Mouse (Mus musculus): ENCODE results near the gene Gm9970. TPM values are rescaled to one million over a fixed set of nuclear protein-coding genes. Genes with fewer than 3 reads are reported as not detected.

The Gm9970 gene
- polyA plus RNA-seq, 1 experiment from 2014 or later, result not detected

- no peaks in the 10 kb centered on the region for H3K9me3 ChIP-seq
- H3K9ac ChIP-seq, result peak overlapping the region; percentile 95
- peak; percentile 70 for ATAC-seq (ENCODE audit: low read depth)
- peak overlapping the region; percentile 88 for H3K27ac ChIP-seq (replicated peaks)
- peaks cover 26% of the 10 kb centered on the region for H3K4me1 ChIP-seq (replicated peaks)
- 14% methylated on average over 42 of the region's 42 CpGs for WGBS
- peaks cover 72% of the 10 kb centered on the region for H3K36me3 ChIP-seq
- peak overlapping the region; percentile 93 for H3K4me3 ChIP-seq
- no peaks in the 10 kb centered on the region for H3K27me3 ChIP-seq
- peak overlapping the region; percentile 96 for H3K4me2 ChIP-seq
Observed at GRCm38 (mm10) chr5:31192045-31192938, 48.7 kb downstream of the Gm9970 start.

Other genes with a start within 250 kb of the Gm9970 start
- 154 and 183 TPM in 2 replicates for gene Atraid, start 192.9 kb downstream of the Gm9970 start, polyA plus RNA-seq (2015; fragmentation: Nextera tagmentation; extraction: Ambion mirVana)
- 12.9 and 13.7 TPM in 2 replicates for gene Slc5a6, start 192.3 kb downstream of the Gm9970 start, polyA plus RNA-seq (2015; fragmentation: Nextera tagmentation; extraction: Ambion mirVana)
- gene Cad, start 186.5 kb downstream of the Gm9970 start, polyA plus RNA-seq (2015; fragmentation: Nextera tagmentation; extraction: Ambion mirVana), result 13.4 and 14.7 TPM in 2 replicates
- not detected in 2 replicates for gene Dnajc5g, start 134.9 kb downstream of the Gm9970 start, polyA plus RNA-seq (2015; fragmentation: Nextera tagmentation; extraction: Ambion mirVana)
- 26.2 and 28.9 TPM in 2 replicates for gene Slc30a3, start 133.0 kb downstream of the Gm9970 start, polyA plus RNA-seq (2015; fragmentation: Nextera tagmentation; extraction: Ambion mirVana)
- gene Trim54, start 124.5 kb downstream of the Gm9970 start, polyA plus RNA-seq (2015; fragmentation: Nextera tagmentation; extraction: Ambion mirVana), result 0.40 and 0.62 TPM in 2 replicates
- gene Ucn, start 102.4 kb downstream of the Gm9970 start, polyA plus RNA-seq (2015; fragmentation: Nextera tagmentation; extraction: Ambion mirVana), result not detected in 2 replicates
- 50.4 and 55.5 TPM in 2 replicates for gene Mpv17, start 87.0 kb downstream of the Gm9970 start, polyA plus RNA-seq (2015; fragmentation: Nextera tagmentation; extraction: Ambion mirVana)
- 0.71 and 1.3 TPM in 2 replicates for gene Gm29609, start 61.3 kb downstream of the Gm9970 start, polyA plus RNA-seq (2015; fragmentation: Nextera tagmentation; extraction: Ambion mirVana)
- gene Gtf3c2, start 61.1 kb downstream of the Gm9970 start, polyA plus RNA-seq (2015; fragmentation: Nextera tagmentation; extraction: Ambion mirVana), result 65.7 and 69.4 TPM in 2 replicates
- gene Snx17, start 48.0 kb downstream of the Gm9970 start, polyA plus RNA-seq (2015; fragmentation: Nextera tagmentation; extraction: Ambion mirVana), result 114 and 119 TPM in 2 replicates
- 67.5 and 76.4 TPM in 2 replicates for gene Eif2b4, start 47.8 kb downstream of the Gm9970 start, polyA plus RNA-seq (2015; fragmentation: Nextera tagmentation; extraction: Ambion mirVana)
- gene Zfp513, start 38.9 kb downstream of the Gm9970 start, polyA plus RNA-seq (2015; fragmentation: Nextera tagmentation; extraction: Ambion mirVana), result 15.2 and 19.3 TPM in 2 replicates
- gene Ppm1g, start 20.5 kb downstream of the Gm9970 start, polyA plus RNA-seq (2015; fragmentation: Nextera tagmentation; extraction: Ambion mirVana), result 161 and 170 TPM in 2 replicates
- gene Nrbp1, start 368 bp downstream of the Gm9970 start, polyA plus RNA-seq (2015; fragmentation: Nextera tagmentation; extraction: Ambion mirVana), result 164 and 171 TPM in 2 replicates
- 4.5 and 4.7 TPM in 2 replicates for gene Krtcap3, start 10.5 kb upstream of the Gm9970 start, polyA plus RNA-seq (2015; fragmentation: Nextera tagmentation; extraction: Ambion mirVana)
- 33.3 and 36.7 TPM in 2 replicates for gene Ift172, start 49.9 kb upstream of the Gm9970 start, polyA plus RNA-seq (2015; fragmentation: Nextera tagmentation; extraction: Ambion mirVana)
- gene Fndc4, start 54.8 kb upstream of the Gm9970 start, polyA plus RNA-seq (2015; fragmentation: Nextera tagmentation; extraction: Ambion mirVana), result 79.1 and 82.0 TPM in 2 replicates
- 0.27 TPM in 1 of 2 replicates, not detected in the other for gene Gckr, start 56.2 kb upstream of the Gm9970 start, polyA plus RNA-seq (2015; fragmentation: Nextera tagmentation; extraction: Ambion mirVana)
- gene Zfp512, start 211.2 kb upstream of the Gm9970 start, polyA plus RNA-seq (2015; fragmentation: Nextera tagmentation; extraction: Ambion mirVana), result 103 and 109 TPM in 2 replicates
- not detected in 2 replicates for gene 4930548H24Rik, start 244.5 kb upstream of the Gm9970 start, polyA plus RNA-seq (2015; fragmentation: Nextera tagmentation; extraction: Ambion mirVana)

All from neural tube, embryonic 13.5 days (tissue).